Mouse (Mus musculus) CD4-positive helper T cell, adult 2 months (primary cell): ENCODE data around the gene Serpina3m.
"Not testable (repeated sequence)": the region's sequence is repeated elsewhere in the genome, so short reads cannot be mapped to it uniquely, and the experiment has no call there.

Experiments
- DNase-seq: peaks from one replicate; pipeline ENCODE4 v3.0.0-alpha.2; 2012; ENCODE audit warnings: low read depth, missing footprints, low spot score

Serpina3m gene

DNA sequence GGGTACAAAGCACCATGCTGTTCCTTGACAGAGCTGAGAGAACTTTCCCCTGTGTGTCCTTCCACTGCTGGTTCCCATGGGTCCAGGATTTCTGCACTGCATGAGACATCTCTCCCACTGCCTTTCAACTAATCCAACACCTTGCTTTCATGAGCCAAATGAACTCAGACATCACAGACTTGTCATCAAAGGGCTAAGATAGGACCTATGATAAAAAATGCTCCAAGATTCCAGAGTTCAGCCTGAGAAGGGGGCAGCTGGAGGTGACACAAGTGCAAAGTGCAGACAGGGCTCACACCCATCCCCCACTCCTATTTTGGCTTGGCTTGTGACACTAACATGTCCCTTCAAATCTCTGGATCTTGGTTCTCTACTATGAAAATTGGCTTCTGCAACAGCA is 50.2 kb downstream of the Serpina3m start:
- no peak for DNase-seq

DNA sequence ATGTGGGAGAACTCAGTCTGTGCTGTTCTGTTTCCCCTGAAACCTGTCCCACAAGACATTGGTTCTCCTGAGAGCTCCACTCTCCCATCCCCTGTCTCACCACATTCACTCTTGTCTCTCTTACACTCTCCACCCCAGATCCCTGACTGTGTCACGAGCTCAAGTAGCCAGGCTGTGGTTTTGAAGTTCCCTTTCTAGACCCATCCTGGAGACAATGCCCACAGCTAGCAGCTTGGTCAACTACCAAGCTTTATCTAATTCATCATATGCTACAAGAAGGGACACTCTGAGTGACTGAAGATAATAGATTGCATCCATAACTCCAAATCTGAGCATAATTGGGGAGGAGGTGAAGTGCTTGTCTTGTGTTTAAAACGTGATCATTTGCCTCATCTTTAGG is 52.8 kb downstream of the Serpina3m start:
- DNase-seq = not testable (repeated sequence)

DNA sequence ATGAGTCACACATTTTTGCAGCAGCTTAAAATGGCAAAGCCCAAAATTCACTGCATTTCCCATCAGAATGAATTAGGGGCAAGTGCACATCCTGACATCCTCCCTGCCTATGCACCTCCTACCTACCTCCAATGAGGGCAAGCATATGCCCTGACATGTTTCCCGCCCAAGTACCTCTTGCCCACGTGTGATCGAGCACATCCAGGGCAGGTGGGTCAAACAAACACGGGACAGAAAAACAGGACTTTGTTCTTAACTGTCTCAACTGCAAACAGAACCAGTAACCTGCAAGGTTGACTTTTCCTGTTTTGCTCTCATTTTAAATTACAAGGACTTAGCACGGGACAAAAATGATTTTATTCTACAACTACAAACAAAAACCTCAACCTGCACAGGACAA is 65.7 kb downstream of the Serpina3m start:
- no peak for DNase-seq

DNA sequence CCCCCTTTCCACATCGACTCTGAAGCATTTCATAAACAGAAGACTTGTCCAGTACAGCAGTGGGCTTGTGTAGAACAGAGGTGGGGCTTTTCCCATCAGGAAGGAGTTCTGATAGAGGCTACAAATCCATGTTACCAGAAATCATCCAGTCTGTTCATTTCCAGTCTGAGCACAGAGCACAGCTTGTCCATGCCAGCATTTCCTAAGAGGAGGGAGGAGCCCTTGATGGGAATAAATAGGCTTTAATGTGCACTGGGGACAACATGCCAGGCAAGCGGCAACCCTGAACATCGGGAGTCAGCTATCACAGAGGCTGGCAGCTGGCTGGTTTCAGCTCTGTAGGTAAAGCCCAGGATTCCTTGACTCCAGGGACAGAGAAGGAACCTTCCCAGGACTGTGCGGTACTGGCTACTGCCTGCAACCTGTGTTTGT is 68.2 kb downstream of the Serpina3m start, which contains the start of gene Serpina3n:
Serpina3n (plus strand) TSS at position 276 of the 432 bp plus-strand sequence.
- DNase-seq = no peak

DNA sequence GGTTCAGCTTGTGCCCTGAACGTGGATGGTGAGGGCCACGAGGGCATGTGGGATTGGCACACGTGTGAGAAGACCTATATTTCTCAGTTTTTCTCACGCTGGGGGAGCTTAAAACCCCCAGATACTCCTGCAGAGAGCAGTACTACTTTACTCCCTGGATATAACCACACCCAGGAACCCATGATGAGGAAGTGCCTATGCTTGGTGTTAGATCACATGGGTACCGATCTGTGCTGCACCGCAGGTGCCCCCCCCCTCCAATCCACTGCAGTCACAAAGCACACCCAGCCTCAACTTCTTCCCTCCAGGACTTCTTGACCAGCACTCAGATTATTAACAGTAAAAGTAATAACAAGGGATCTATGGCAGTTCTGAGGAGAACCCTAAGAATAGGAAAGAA is 74.2 kb downstream of the Serpina3m start:
- DNase-seq = no peak

DNA sequence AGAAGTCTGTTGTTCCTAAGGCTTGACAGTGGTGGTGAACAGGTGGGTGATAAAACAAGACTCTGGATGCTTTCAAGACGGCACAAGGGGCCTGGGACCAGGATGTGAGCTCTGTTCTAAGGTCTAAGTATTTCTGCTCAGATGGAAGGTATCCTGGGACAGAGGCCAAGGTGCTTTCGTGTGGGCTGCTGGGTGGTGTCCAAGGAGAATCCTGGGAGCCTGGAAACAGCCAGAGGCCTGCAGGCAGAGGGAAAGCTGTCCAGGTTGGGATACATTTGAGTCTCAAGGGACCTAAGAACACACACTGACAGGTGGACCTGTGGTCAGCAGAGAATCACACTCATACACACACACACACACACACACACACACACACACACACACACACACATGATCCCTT is 76.3 kb downstream of the Serpina3m start:
- no peak for DNase-seq

DNA sequence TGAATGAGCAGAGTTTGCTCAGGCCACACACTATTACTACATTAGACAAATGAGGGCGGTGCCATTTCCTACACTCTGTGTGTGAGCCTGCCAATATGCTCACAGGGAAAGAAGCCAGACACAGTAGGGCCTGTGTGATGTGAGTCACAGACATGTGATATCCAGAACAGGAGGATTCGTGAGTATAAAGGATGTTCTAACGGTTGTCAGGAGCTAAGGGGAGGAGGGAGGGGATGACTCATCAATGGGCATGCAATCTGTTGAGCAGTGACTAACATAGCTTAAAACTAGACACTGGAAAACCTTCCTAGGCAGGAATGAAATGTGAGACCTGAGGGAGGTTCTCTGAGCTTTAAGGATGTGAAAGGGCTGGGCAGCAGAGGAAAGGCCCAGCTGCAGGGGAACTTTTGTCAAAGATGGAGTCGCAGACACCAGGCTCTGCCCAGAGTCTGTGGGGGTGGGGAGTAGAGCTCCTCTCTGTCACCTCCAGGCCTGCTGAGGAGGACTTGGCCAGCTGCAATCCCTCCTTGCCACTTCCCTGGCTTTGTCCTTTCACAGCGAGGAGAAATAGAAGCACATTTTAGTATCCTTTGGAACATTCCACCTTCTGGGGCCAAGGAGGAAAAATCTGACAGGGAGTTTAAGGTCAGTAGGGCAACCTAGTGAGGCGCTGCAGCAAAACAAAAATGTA is 77.5 kb downstream of the Serpina3m start:
- no peak for DNase-seq

DNA sequence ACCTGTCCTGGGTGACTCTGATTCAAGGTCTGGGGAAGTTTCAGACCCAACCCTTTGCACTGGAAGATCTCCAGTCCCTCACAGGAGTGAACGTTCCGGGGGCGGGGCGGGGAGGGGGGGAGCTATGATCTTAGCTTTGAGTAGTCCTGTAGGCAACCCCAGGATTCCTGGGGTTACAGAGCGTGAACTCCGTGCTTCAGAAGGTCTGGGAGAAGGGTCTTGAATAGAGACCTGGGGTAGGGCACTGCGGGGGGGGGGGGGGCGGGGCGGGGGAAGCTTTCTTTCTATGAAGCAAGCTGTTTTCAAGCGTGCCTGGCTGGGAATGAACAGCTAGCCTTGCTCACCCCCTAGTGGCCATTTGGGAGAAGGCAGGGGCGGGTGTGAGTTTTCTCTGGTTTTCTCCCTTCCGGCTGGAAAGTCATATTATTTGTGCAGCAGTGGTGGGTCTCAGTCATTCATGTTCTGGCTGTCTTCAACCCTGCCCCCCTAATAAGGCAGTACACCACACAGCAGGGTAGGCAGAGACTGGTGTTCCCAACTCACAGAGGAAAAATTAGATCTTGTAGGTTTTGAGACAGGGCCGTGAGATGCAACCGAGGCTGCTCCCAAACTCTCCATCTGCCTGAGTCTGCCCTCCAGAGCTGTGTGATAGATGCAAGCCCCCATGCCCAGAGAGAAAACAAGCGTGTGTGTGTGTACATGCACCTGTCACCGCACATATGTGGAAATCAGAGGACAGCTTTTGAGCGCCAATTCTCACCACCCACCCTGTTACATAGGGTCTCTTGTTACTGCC is 80.3 kb downstream of the Serpina3m start:
- peak; percentile 53 for DNase-seq

DNA sequence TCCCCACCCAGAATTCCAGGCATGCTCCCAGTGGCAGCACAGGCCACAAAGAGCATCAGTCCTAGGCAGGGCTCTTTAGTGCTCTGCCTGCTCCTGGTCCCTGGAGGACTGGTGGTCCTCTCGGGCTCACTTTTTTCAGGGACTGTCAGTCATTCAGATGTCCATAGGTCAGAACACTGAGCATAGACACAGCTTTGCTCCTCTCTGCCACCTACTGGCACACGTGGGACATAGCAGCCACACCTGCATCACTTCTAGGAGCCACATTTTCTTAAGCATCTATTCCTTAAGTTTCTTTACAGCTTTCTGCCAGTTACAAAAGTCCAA is 80.8 kb downstream of the Serpina3m start:
- no peak for DNase-seq

DNA sequence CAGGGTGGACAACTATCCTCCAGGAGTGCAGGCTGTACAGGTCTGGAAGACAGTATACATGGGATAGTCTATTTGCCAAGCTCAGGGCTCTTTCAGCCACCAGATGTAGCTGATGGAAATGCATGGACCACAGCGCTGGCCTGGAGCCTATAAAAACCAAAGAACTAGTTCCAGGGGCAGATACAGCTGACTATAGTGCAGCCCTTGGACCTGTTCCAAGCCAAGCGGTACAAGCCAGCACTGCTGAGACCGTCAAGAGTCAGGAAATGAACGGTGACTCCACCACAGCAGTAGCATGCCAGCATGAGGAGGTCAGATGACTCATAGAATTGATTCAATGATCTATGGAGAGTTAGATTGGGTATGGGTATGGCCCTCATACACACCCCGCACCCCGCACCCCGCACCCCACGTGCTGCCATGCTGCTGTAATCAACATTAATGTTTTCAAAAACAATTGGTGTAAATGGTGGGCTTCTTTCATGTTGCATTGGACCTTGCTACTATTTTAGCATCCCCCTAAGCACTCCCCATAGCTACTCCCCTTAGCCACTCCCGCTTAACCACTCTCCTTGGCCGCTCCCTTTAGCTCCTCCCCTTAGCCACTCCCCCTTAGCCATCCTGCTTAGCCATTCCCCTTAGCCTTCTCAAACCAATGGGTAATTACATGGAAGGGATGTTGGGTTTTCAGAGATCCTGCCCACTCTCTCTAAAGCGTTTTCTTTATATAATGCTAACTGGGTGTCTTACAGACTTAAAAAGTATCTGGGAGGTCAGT is 84.5 kb downstream of the Serpina3m start:
- DNase-seq = no peak

DNA sequence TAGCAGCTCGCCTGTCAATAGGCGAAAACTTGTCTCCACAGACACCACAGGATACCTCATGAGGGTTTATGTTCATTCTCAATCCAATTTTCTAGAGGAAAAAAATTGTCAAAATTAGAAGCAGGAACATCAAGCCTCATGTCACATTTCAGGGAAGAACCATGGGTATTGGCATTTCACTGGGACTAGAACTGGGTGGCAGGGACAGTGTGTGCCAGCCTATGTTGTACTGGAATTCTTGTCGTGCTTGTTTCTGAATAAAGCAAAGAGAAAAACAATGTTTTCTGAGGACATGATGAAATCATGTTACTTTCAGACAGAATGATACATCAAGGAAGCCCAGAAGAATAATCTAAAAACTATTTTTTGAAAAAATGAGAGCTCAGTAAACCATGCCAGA is 87.3 kb downstream of the Serpina3m start:
- no peak for DNase-seq

DNA sequence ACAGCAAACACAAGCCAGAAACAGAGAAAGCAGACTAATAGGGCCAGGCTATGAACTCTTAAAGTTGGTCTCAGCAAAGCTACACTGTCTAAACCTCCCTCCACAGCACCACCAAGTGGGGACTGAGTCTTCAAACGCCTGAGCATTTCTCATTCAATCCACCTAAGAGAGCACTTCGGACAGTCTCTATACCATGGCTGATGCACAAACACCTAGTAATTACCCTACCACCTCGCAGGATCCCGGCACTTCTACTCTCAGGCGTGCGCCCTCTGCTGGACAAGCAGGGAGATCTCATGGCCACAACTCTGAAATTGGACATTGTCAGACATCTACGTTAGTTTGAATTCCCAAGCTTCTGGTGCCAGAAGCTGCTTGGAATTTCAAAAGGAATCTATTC is 88.6 kb downstream of the Serpina3m start:
- peak; percentile 31 for DNase-seq

DNA sequence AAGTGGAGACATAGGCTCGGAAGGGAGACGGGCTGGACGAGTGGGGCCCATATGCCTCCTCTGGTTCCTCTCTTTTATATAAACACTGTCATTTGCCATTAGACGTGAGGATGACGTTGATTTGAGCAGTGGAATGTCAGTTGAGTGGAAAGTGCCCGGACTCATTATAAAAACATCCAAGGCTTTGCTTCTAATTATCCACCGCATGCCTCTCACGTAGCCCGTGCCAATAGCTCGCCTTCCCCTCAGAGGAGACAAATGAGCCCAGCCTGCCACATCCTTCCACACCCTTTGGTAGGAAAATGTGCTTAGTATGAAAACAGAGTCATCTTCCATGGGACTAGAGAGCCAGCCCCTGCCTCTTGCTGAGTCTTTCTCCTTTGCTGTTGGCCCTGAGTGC is 93.1 kb downstream of the Serpina3m start:
- DNase-seq = no peak

DNA sequence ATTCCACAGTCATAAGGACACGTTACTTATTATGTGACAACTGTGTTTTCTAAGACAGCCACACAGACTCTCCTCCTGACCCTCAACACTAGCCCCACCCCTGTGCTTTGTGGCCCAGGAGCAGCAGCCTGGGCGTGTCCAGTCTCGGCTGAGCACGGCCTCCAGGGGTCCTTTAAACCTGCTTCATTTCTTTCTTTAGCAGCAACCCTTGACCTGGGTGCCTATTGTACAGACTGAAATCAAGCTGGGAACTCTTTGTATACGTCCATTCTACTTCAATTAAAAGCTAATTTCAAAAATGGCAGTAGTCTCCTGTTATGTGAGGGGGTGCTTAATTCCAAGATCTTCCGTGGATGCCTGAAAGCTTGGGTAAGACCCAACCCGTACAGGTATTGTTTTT is 94.9 kb downstream of the Serpina3m start:
- DNase-seq = no peak

DNA sequence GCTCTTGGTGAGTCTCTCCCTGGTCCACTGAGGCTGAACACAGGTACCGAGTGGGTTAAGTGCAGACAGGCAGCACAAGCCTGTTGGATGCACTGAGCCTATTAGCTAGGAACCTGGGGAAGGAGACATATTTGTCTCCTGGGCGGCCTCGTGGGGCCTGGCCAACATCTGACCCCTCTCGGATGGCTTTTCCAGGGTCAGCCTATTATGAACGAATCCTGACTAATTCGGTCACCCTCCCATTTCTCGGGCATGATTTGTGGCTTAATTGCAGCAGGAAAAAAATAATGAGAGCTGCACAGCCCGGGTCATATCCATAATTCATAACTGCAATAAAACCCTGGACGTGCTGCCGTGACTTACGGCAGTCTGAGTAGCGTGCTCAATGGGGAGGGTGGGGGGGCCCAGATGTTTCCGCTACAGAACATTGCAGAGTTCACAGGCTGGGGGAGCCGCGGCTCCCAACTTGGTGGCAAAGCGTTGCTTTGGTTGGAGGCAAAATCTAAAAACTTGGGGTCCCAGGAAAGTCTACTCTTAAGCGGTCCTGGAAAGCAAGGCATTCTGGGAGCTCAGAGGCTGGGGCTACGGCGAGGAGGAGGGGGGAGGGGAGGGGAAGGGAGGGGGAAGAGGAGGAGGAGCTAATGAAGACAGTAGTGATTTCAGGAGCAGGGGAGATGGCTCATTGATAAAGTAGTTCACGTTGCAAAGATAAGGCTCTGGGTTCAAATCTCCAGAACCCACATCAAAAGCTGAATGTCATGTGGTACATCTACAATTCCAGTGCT is 95.9 kb downstream of the Serpina3m start:
- DNase-seq = no peak

DNA sequence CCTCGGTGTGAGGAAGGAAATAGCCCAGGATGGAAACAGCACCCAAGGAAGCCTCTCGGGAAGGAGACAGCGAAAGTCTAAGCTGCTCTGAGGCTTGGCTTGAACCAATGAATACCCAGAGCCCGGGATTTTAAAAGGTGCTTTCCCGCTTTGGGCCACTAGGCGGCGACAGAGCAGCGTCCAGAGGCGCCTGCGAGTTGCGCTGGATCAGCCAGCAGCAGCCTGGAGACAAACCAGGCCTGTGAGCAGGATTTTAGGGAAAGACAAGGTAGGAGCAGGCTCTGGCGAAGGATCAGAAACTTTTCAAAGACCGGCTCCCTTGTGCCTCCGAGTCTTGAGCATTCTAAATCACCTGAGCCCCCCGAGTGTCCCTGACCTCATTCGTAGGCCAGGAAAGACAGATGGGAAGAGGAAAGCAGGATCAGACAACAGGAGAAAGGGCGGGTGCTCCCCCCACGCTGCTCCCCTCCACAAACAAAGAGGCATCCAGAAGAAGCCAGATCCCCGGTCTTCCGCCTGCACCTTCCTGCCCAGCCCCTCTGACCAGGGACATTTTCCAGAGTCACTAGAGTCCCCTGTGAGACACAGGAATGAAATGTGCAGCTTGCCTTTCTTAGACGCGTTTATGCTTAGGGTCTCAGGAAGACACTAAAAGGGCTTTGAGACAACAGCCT is 101.9 kb downstream of the Serpina3m start:
- DNase-seq = peak; percentile 29

DNA sequence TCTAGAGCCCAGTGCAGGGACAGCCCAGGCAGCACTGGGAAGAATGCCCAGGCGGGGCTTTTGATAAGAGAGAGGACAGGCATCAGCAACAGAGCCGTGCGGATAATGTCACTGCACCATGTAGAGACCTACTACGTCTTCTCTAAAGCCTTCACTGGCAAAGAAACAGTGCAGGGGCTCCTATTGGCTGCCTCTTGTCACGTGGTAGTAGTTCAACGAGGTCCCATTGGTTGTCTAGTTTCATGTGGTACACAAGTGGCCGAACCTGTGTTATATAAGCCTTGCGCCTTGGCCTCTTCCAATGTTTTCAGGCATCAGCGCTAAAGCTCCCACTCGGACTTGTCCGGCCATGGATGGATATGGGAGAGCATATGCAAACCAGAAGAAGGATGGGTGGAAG is 105.4 kb downstream of the Serpina3m start:
- no peak for DNase-seq
